Mouse (Mus musculus) bone marrow macrophage, adult 2 months (primary cell): ENCODE results near the gene Nobox.

Experiments used
- CTCF ChIP-seq: IDR thresholded peaks from 2 replicates; pipeline ENCODE4 v1.5.1; 2012; ENCODE audit warnings: low read depth, mild to moderate bottlenecking, low read length, moderate library complexity
- POLR2A ChIP-seq: IDR thresholded peaks from 2 replicates; pipeline ENCODE4 v1.6.1; 2012; ENCODE audit warnings: mild to moderate bottlenecking, low read depth, low read length, borderline replicate concordance

DNA sequence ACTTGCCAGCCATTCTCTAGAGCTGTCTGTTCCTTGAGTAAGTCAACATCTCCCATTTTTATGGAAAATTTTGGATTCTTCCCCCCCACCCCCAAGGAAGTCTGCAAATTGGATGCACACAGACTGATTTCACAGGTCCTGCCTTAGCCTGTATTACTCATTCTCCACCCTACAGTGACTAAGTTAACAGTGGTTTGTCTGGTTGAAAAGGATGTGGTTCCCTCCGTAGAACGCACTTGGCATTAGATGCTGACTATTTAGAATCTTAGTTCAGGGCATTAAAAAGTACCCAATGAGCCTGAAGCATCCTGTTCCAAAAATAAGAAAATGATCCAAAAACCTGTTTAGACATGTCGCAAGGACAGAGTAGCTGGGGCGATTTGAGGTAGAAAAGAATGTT is 44.1 kb upstream of the Nobox start:
- TF ChIP-seq CTCF: no peak
- TF ChIP-seq POLR2A: no peak
